Comparison of ENCODE assay signal across 21 mouse cellular contexts in the genomic region with DNA sequence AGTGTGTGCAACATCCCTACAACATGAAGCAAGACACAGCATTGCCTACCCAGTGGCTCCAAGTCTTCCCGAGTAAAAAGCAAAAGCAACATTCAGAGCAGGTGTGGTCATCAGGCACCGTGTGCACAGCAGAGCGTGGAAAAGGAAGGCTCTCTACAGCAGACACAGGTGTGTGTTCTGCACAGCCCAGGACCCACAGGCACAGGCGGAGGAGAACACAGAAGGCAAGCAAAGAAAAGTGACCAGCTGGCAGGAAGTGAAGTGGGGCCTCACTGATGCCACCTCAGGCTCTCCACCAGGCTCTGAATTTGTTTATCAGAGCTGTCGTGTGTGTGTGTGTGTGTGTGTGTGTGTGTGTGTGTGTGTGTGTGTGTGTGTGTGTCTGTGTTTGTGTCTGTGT. TPM values are rescaled to one million over a fixed set of nuclear protein-coding genes. Genes with fewer than 3 reads are reported as not detected.
A peak's percentile ranks its signal among the peaks of the same experiment; 100 is the strongest.
DNase-seq lines count a peak whose midpoint lies in the region; ATAC-seq and TF ChIP-seq lines count a peak whose summit lies in the region.
"Had no signal": no experiment of that assay in that cellular context is flagged by ENCODE, and none has a peak within 500 bp of the region (broad histone marks: within the 10 kb centered on the region; RNA-seq: fewer than 3 reads in every experiment).

No protein-coding gene starts in this region.

- ATAC-seq in activated CD4-positive, CD25-positive, alpha-beta regulatory T cell, adult 4 months, result peak; percentile 56
- no peak for ATAC-seq in cerebellum, adult (ENCODE audit: insufficient number of reproducible peaks, low FRiP score, low TSS enrichment)
- ATAC-seq: forebrain, embryonic 16.5 days; inflammation-experienced regulatory T-cells, adult 6 months; midbrain, embryonic 16.5 days had no signal

- DNase-seq in spleen, adult 2 months (ENCODE audit: low read depth in 1 of 2, low spot score in 2 of 2), result peak; percentile 58 to 63
- no peak for DNase-seq in spleen, postnatal 4 days (ENCODE audit: low spot score in 2 of 2)
- peak; percentile 79 for DNase-seq in splenic B cell, adult 2 months (ENCODE audit: low read depth, low spot score)
- DNase-seq in thymus, postnatal 36 days, result peak; percentile 53 to 77
- no peak for DNase-seq in left cerebral cortex, adult 11 months (ENCODE audit: low spot score)
- no peak for DNase-seq in cerebellum, adult 2 months
- DNase-seq: cerebellum, postnatal 14 days; embryo, embryonic 11 days; heart, postnatal 10 days; kidney, adult 2 months; kidney, postnatal 10 days; lung, postnatal 14 days had no signal

- no peaks in the 10 kb centered on the region for H3K27me3 ChIP-seq in spleen, adult 2 months (ENCODE audit: control insufficient read depth, insufficient read depth, low read length)
- no peaks in the 10 kb centered on the region for H3K27me3 ChIP-seq in splenic B cell, adult 2 months (ENCODE audit: control insufficient read depth, insufficient read depth, low read length, poor library complexity, severe bottlenecking)
- H3K27me3 ChIP-seq in cerebellum, adult 2 months (ENCODE audit: control insufficient read depth, insufficient read depth, low read length), result no peaks in the 10 kb centered on the region; the same call in 1 of the 2 replicates
- H3K27me3 ChIP-seq: hindbrain, embryonic 12.5 days; limb, embryonic 15.5 days had no signal

- peaks cover 28% of the 10 kb centered on the region for H3K4me1 ChIP-seq in spleen, adult 2 months (ENCODE audit: control insufficient read depth, insufficient read depth, insufficient read length)
- H3K4me1 ChIP-seq in cerebellum, adult 2 months (ENCODE audit: control insufficient read depth, insufficient read depth, low read length), result no peaks in the 10 kb centered on the region; the same call in 1 of the 2 replicates

- no peak overlapping the region for H3K4me3 ChIP-seq in spleen, adult 2 months (ENCODE audit: extremely low read depth, insufficient read depth, insufficient read length)
- H3K4me3 ChIP-seq in cerebellum, adult 2 months (replicated peaks; ENCODE audit: insufficient read depth, low read depth, low read length), result no peak overlapping the region
- H3K4me3 ChIP-seq: heart, embryonic 10.5 days; hindbrain, embryonic 12.5 days; limb, embryonic 15.5 days had no signal

- no peak for TF ChIP-seq CTCF in spleen, adult 2 months (IDR thresholded peaks at IDR 0.05; ENCODE audit: extremely low read depth, insufficient read depth, insufficient read length, insufficient replicate concordance)
- TF ChIP-seq CTCF in cerebellum, adult 2 months (IDR thresholded peaks at IDR 0.05; ENCODE audit: borderline replicate concordance, insufficient read depth, low read depth, low read length), result no peak

- WGBS in spleen, adult 2 months, result 35% methylated on average over 5 of the region's 5 CpGs
- WGBS in cerebellum, adult 2 months, result 95% methylated on average over 5 of the region's 5 CpGs

- TF ChIP-seq POLR2A in spleen, adult 2 months (IDR thresholded peaks at IDR 0.05; ENCODE audit: low read depth, low read length), result no peak
- no peak for TF ChIP-seq POLR2A in cerebellum, adult 2 months (IDR thresholded peaks at IDR 0.05; ENCODE audit: borderline replicate concordance, insufficient read depth, low read length)

- peaks cover 4% of the 10 kb centered on the region for H3K36me3 ChIP-seq in spleen, adult 2 months (ENCODE audit: control insufficient read depth, insufficient read depth, low read length)
- H3K36me3 ChIP-seq in splenic B cell, adult 2 months (ENCODE audit: control insufficient read depth, insufficient read depth, low read length, poor library complexity, severe bottlenecking), result peaks cover 5% of the 10 kb centered on the region; the same call in 1 of the 2 replicates
- H3K36me3 ChIP-seq: G1E; hindbrain, embryonic 12.5 days had no signal

- H3K27ac ChIP-seq in spleen, adult 2 months (ENCODE audit: insufficient read depth, low read length), result peak overlapping the region; percentile 55
- no peak overlapping the region for H3K27ac ChIP-seq in cerebellum, adult 2 months (ENCODE audit: insufficient read depth, low read length)
- H3K27ac ChIP-seq: heart, embryonic 10.5 days; hindbrain, embryonic 12.5 days; limb, embryonic 15.5 days had no signal

RNA-seq across cellular contexts. Expression of gene Rftn1, which starts 17.1 kb away (rescaled TPM):
- 67.4 and 101 TPM in 2 replicates for polyA plus RNA-seq in spleen, adult 2 months (2012; rRNA removed)
- 10 to 100 TPM; 30.9 to 31.4 TPM for polyA plus RNA-seq in activated CD4-positive, CD25-positive, alpha-beta regulatory T cell, adult 4 months (2017; shearing (Covaris generic))
- polyA plus RNA-seq in cerebellum, adult 2 months (2012; rRNA removed), result 13.7 and 16.8 TPM in 2 replicates
- polyA plus RNA-seq: G1E had no signal

Comparison
In these comparisons a context has a peak if more than half of its experiments do, and no peak if none do; other contexts are left out.
1. DNase-seq: peak in spleen, adult 2 months (2 of 2), splenic B cell, adult 2 months (single experiment) and thymus, postnatal 36 days (2 of 2); none in spleen, postnatal 4 days (0 of 2), left cerebral cortex, adult 11 months (single experiment) and cerebellum, adult 2 months (0 of 2).